In genomic region chr17:71195633-71196391, GRCm38 (mm10) we compare ENCODE assay signal across 8 mouse cellular contexts. TPM values are rescaled to one million over a fixed set of nuclear protein-coding genes. Genes with fewer than 3 reads are reported as not detected.
DNase-seq lines count a peak whose midpoint lies in the region; ATAC-seq lines count a peak whose summit lies in the region.

No protein-coding gene starts in this region.

- peak overlapping the region; percentile 34 for H3K4me3 ChIP-seq in heart, embryonic 15.5 days
- no peak overlapping the region for H3K4me3 ChIP-seq in limb, embryonic 13.5 days
- no peak overlapping the region for H3K4me3 ChIP-seq in midbrain, embryonic 15.5 days

- peaks cover 16% of the 10 kb centered on the region for H3K4me1 ChIP-seq in heart, embryonic 15.5 days (replicated peaks)
- H3K4me1 ChIP-seq in limb, embryonic 13.5 days = peaks cover 51% of the 10 kb centered on the region
- H3K4me1 ChIP-seq in midbrain, embryonic 15.5 days = peaks cover 5% of the 10 kb centered on the region; the same call in 1 of the 2 replicates

- 0 out of 2 replicates have a peak, but pooled peaks have one; percentile 31 for ATAC-seq in heart, embryonic 15.5 days (replicated peaks; ENCODE audit: insufficient number of reproducible peaks, insufficient read depth, low FRiP score, low read depth)
- ATAC-seq in limb, embryonic 13.5 days (ENCODE audit: low FRiP score, low read depth) = peak; percentile 31; the same call in 1 of the 2 replicates
- peak; percentile 44; the same call in 1 of the 2 replicates for ATAC-seq in midbrain, embryonic 15.5 days (replicated peaks)

- no peaks in the 10 kb centered on the region for H3K36me3 ChIP-seq in heart, embryonic 15.5 days
- H3K36me3 ChIP-seq in limb, embryonic 13.5 days = peaks cover 8% of the 10 kb centered on the region
- H3K36me3 ChIP-seq in midbrain, embryonic 15.5 days (replicated peaks) = no peaks in the 10 kb centered on the region

- peak; percentile 29 for DNase-seq in embryo, embryonic 10.5 days (ENCODE audit: low spot score)
- no peak for DNase-seq in embryo, embryonic 9.5 days (ENCODE audit: extremely low spot score)
- peak; percentile 61 to 66 for DNase-seq in B cell, adult 2 months
- peak; percentile 81 for DNase-seq in c-Kit-positive CD71-positive TER-119-negative erythroid progenitor cells, embryonic 14.5 days (ENCODE audit: low read depth)
- DNase-seq in right cerebral cortex, adult 2 months (ENCODE audit: low spot score in 2 of 2) = no peak

- WGBS in heart, embryonic 15.5 days = 19% methylated on average over 10 of the region's 10 CpGs
- WGBS in limb, embryonic 13.5 days = 41% methylated on average over 10 of the region's 10 CpGs
- 57% methylated on average over 10 of the region's 10 CpGs for WGBS in midbrain, embryonic 15.5 days

- H3K9ac ChIP-seq in heart, embryonic 15.5 days = no peak overlapping the region
- no peak overlapping the region for H3K9ac ChIP-seq in limb, embryonic 13.5 days
- H3K9ac ChIP-seq in midbrain, embryonic 15.5 days = no peak overlapping the region

- H3K4me2 ChIP-seq in heart, embryonic 15.5 days = peak overlapping the region; percentile 61
- H3K4me2 ChIP-seq in limb, embryonic 13.5 days (replicated peaks) = peak overlapping the region; percentile 40
- peak overlapping the region; percentile 20; the same call in 1 of the 2 replicates for H3K4me2 ChIP-seq in midbrain, embryonic 15.5 days

- H3K27ac ChIP-seq in heart, embryonic 15.5 days = no peak overlapping the region
- H3K27ac ChIP-seq in limb, embryonic 13.5 days = no peak overlapping the region
- no peak overlapping the region for H3K27ac ChIP-seq in midbrain, embryonic 15.5 days

- H3K9me3 ChIP-seq in heart, embryonic 15.5 days (replicated peaks) = no peaks in the 10 kb centered on the region
- H3K9me3 ChIP-seq in limb, embryonic 13.5 days = 0 out of 2 replicates have a peak, but pooled peaks cover 11% of the 10 kb centered on the region
- no peaks in the 10 kb centered on the region for H3K9me3 ChIP-seq in midbrain, embryonic 15.5 days

- H3K27me3 ChIP-seq in heart, embryonic 15.5 days = no peaks in the 10 kb centered on the region
- no peaks in the 10 kb centered on the region for H3K27me3 ChIP-seq in limb, embryonic 13.5 days
- no peaks in the 10 kb centered on the region for H3K27me3 ChIP-seq in midbrain, embryonic 15.5 days (replicated peaks)

RNA-seq across cellular contexts. Expression of gene Lpin2, which starts 13.5 kb away (rescaled TPM):
- 12.3 and 15.8 TPM in 2 replicates for polyA plus RNA-seq in heart, embryonic 15.5 days (2015; fragmentation: Nextera tagmentation; extraction: Ambion mirVana)
- polyA plus RNA-seq in limb, embryonic 13.5 days (2015; fragmentation: Nextera tagmentation; extraction: Ambion mirVana) = 54.1 and 56.9 TPM in 2 replicates
- polyA plus RNA-seq in midbrain, embryonic 15.5 days (2015; fragmentation: Nextera tagmentation; extraction: Ambion mirVana) = 44.2 and 47.6 TPM in 2 replicates

Comparison
In these comparisons a context has a peak if more than half of its experiments do, and no peak if none do; other contexts are left out.
1. DNase-seq: peak in embryo, embryonic 10.5 days (single experiment), B cell, adult 2 months (2 of 2) and c-Kit-positive CD71-positive TER-119-negative erythroid progenitor cells, embryonic 14.5 days (single experiment); none in embryo, embryonic 9.5 days (single experiment) and right cerebral cortex, adult 2 months (0 of 2).
2. Peak in every context shown above with its lines, with median percentiles within 50 percentile points of each other: ATAC-seq and H3K4me2 ChIP-seq.